Mouse (Mus musculus) spleen, postnatal 36 days (tissue): Measurements from ENCODE around the gene Xrcc2.
"Not testable (repeated sequence)": the region's sequence is repeated elsewhere in the genome, so short reads cannot be mapped to it uniquely, and the experiment has no call there.

Experiments used
- DNase-seq, 2 experiments: peaks; one replicate each; pipeline ENCODE4 v3.0.0; 2022; ENCODE audit warnings: low spot score in 2 of 2, mixed read lengths in 1 of 2

The Xrcc2 gene

DNA sequence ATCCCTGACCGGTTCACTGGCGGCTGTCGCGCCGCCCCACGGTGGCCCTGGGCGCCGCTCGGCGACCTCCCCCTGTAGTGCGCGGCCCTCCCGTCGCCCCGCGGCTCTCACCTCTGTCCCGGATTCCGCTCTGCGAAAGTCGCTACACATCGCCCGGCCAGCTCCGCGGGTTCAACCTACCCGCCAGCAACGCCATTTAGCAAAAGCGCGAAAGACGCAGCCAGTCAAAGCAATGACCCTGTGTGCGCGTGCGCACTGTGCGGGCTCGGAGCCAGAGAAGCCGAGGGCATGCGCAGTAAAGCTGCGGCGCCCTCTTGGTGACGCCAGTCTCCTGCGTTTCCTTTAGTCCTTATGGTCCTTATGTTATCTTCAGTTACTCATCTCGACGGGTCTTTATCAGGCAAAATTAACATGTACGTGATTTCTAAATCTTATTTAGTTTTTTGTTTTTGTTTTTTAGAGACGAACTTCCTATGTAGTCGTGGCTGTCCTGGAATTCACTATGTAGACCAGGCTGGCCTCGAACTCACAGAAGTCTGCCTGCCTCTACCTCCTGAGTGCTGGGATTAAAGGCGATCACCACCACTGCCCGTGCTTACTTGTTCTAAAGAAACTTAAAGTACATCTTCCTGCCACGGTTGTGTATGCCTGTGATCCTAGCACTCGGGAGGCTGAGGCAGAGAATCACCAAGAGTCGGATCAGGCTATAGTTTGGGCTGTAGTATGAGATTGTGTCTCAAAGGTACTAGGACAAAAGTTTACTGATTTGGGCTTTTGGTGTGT lies at the start of gene Xrcc2:
TSS of gene Xrcc2 (minus strand) at position 259 of the 783 bp plus-strand sequence.
- peak; percentile 93 for DNase-seq

DNA sequence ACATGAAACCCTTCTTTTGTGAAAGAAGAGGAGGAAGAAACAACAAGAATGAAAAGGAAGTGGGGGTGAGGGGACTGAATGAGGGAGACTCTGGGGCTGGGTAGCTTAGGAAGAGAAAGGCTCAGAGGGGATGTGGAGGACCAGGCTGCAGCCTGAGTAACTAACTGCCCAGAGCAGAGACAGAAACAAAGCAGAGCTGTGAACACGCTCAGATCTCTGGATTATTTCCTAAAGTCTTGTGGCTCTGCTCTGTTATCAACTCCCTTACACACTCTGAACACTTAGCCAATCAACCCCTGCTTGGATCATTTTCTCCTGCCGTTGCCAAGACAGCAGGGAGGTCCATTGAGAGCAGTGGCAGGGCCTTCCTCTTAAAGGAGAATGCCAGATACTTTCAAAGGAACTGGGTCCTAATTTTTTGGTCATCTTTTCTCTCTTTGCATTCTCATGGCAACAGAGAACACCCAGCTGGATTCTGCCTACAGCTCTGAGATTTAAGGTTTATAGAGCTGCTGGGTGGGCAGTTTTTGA lies 48.7 kb upstream of the Xrcc2 start:
- DNase-seq = no peak

DNA sequence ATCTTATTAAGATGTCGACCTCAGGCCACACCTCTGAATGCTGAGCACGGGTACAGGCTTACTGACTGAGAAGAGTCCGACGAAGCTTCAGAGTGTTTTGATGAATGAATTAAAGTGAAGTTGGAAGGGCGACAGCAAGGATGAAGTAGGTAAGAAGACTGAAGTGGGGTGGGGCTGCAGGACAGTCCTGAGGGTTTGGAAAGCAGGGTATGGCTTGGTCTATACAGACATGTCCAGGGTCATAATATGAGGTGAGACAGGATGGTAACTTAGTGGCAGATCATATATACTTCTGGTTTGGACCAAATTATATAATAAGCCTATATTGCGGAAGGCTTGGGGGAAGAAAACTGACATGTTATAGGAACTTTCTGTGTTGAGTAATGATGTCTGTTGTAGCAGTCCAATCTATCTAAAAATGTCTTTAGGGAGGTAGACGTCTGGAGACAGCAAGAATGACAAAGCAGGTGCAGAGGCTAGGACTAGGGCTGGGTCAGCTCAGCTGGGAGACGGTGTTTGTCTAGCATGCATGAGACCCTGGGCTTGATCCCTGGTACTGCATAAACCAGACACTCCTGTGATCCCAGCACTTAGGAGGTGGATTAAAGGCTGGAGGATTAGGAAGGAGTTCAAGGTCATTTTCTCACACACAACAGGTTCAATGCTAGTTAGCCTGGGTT lies 48.1 kb upstream of the Xrcc2 start:
- no peak for DNase-seq

DNA sequence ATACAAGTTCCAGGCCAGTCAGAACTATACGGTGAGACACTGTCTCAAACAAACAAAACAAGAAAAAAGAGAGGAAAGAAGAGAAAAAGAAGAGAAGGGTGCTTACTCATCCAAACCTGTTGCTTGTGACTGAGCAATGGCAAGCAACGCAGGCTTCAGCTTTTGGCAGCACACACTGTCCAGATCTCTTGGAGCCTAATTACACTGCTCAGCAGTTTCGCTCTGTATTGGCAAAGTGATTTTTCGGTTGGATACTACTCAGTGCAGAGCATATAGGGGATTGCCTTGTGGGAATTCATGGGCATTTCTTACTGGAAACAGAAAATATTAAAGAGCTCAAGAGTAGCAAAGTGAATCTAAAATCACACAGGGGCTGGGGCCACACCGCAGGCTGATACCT lies 47.2 kb upstream of the Xrcc2 start:
- no peak for DNase-seq

DNA sequence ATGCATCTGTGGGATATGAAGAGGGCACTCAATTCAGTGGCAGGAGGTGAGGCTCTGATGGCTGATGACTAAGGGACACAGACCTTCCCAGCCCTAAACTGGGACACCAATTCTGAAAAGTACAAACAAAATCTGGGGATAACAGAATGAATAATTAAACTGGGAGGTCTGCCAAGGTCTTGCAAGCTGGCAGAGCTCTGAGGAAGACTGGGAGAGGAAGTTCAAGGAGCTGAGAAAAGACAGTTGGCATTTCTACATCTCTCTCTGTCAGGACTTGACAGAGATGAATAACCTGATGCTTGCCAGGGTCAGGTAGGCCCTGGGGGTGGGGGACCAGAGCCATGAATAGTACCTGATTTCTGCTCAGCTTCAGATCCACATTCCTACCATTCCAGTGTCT lies 45.9 kb upstream of the Xrcc2 start:
- DNase-seq = no peak

DNA sequence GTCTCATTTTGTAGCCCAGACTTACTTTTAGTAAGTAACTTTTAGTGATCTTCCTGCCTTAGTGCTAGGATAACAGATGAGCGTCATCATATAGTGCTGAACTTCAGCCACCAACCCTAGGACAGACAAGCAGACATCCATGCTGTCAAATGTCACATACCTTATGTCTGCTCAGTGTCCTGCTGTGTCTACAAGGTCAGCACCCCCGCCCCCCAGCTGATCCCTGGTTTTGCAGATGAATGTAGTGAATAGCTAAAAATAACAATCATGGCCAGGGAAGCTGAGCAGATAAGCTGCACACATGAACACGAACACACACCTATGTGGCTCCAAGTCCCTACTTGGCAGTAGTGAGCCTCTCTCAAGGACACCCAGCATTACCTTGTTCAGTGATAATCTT lies 43.0 kb upstream of the Xrcc2 start:
- no peak for DNase-seq

DNA sequence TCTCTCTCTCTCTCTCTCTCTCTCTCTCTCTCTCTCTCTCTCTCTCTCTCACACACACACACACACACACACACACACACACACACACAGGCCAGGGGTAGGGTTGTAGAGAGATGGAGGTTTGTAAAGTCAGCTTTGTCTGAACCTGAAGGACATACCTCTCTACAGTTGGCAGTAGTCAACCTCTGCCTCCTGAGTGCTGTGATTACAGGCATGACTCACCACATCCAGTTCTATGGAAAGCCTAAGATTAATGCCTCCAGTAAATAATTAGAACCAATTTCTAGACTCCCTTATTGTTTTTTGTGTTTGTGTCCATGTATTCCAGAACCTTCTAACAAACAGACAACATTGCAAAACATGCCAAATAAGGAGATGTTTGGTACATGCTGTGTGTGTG lies 42.3 kb upstream of the Xrcc2 start:
- DNase-seq = no peak

DNA sequence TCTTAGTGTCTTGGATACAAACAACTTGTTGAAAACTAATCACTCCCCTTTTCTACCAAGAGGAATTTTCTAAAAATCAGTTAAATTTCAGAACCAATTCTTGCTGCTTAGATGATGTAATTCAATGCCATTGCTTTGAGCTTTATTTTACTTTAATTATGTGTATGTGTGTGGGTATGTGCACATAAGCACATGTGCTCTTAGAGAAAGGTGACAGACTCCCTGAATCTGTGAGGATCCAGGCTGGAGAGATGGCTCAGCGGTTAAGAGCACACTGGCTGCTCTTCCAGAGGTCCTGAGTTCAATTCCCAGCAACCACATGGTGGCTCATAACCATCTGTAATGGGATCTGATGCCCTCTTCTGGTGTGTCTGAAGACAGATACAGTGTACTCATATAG lies 33.3 kb upstream of the Xrcc2 start:
- not testable (repeated sequence) for DNase-seq

DNA sequence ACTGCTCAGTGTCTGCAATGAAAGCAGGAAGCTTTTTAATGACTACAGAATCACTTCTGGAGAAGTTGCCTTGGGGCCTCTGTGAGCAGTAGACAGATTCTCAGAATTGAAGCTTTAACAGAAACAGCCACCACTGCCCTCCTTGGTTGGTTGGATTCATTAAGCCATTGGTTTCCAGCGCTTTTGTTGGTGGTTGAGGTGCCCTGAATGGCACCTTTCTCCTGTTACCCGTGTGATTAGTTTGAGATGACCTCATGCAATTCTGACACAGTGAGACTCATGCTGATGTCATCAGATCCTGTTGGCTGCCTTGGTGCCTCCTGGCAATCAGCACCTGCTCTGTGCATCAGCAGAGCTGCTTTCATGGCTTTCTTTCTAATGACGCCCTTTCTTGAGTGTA lies 32.8 kb upstream of the Xrcc2 start:
- no peak for DNase-seq

DNA sequence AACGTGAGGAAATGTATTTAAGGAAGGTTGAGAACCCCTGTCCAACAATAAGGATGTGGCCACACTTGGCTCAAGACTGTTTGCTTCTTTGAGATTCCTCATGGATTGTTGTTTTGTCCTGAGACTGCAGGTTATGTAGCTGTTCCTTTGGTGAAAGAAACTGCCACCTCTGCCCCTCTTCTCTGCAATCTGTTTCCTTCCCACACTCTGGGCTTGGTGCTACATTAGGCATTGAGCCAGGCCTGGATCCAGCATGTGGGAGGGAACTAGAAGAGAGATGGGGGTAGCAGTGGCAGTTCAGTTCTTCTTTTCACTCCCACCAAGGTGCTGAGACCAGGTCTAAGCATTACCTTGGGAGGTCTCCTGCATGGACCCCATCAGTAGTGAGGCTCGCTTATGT lies 30.2 kb upstream of the Xrcc2 start:
- DNase-seq = no peak

DNA sequence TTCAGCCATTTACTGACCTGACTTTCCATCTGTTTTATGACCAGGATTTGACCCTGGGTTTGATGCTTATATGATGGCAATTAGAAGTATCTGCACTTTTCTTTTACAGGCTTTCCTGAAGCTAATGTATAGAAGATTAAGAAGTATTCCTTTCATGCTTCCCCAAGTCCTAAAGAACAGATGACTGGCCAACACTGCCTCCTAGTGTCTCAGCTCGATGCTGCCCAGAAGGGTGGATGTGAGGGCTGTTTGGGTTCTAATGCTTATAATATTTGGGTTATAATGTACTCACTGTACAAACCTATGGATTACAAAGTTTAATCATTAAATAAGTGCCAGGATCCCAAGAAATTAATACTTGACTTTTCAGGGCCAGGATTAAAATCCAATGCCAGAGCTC lies 28.7 kb upstream of the Xrcc2 start:
- peak in 1 of 2 experiments; percentile 7 for DNase-seq

DNA sequence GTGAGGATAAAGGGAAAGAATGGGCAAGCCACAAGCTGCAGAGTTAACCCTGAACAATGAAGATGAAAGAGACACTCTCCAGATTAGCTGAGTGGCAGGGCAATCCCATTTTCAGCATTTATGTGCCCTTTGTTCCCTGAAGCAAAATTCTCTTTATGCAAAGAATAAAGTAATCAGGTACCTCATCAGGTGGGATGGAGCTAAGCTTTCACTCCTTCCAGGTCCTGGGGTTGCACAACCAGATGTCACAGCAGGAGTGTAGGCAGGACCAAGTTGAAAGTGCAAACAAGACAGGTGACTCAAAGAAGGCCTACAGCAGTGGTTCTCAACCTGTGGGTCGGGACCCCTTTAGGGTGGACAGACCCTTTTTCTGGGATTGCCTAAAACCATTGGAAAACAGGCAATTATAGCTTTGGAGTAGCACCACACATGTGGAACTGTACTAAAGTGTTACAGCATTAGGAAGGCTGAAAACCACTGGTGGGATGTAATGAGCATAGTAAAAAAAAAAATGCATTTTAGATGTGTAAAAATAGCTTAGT lies 18.6 kb upstream of the Xrcc2 start:
- DNase-seq = no peak

DNA sequence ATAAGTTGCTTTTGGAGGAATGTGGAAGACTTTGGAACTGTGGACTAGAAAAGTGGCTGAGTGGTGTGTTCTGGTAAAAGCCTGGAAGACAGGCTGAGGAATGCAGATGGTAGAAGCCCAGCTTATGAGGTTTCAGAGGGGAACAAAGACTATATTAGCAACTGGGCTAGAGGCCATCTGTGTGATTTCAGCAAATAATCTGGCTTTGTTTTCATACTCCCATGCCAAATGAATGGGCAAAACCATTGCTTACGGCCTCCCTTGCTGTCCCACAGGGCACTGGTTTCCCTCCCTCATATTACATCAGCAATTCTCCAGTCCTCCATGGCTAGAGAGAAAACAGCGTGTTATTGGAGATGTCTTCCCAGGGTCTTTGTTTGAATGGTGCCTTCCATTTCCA lies 17.4 kb upstream of the Xrcc2 start:
- no peak for DNase-seq

DNA sequence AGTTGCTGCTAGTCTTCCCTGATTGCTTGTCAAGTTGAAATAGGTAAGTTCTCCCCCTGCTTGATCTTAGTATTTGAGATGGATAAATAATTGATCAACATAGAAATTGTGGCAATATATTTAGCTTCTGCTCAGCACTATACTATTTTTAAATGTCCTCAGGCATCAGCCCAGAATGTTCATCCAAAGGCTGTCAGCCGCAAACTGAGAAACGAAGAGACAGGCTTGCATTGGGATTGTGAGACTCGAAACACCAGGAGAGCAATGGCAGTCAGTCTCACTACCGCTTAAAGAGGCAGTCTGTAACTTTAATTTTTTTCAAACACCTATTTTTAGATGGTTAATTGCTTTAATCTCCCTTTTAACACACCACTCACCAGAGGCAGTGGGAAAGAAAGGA lies 13.8 kb upstream of the Xrcc2 start:
- DNase-seq = no peak

DNA sequence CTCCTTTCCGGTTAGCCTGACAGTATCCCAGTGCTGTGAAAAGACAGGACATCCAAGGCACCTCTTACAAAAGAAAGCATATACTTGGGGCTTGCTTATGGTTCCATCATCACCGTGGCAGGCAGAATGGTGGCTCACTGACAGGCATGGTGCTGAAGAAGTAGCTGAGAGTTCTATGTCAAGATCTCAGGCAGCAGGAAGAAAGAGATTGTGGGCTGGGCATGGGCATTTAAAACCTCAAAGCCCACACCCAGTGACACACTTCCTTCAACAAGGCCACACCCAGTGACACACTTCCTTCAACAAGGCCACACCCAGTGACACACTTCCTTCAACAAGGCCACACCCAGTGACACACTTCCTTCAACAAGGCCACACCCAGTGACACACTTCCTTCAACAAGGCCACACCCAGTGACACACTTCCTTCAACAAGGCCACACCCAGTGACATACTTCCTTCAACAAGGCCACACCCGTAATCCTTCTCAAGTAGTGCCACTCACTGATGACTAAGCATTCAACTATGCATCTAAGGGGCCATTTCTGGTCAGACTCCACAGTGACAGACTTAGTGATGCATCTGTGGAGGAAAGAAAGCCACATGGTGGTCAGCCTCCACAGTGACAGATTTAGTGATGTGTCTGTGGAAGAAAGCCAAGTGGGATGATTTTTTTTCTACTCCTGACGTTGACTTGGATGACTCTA lies 7.5 kb upstream of the Xrcc2 start:
- DNase-seq = not testable (repeated sequence)

DNA sequence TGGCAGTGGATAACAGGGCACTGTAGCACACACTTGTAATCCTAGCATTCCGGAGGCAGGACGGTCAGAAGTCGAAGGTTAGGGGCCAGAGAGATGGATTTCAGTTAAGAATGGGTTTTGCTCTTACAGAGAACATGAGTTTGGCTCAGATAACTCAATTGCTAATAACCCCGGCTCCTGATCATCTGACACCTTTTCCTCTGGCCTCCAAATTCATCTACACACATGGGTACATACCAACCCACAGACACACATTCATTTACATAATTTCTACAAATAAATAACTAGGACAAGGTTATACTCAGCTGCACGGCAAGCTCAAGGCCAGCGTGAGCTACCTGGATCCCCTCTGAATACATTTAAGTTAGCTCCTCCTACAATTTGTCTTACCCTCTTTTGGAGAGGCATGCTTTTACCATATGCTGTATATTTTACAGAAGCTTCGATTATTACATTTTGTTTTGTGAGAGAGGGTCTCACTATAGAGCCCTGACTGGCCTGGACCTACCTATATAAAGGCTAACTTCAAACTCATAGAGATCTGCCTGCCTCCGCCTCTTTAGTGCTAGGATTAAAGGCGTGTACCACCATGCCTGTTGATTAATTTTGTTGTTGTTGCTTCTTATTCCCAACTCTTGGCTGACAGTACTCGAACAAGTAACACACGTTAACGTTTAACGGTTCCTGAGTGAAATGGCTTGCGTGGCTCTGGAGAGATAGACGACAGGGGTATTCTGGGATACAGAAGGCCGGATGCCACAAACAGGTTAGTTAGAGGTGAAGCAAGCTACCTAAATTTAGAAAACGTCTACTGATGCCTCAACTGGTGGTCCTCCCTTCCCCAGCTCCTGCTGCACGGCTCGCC lies 691 bp downstream of the Xrcc2 start:
- DNase-seq = no peak

DNA sequence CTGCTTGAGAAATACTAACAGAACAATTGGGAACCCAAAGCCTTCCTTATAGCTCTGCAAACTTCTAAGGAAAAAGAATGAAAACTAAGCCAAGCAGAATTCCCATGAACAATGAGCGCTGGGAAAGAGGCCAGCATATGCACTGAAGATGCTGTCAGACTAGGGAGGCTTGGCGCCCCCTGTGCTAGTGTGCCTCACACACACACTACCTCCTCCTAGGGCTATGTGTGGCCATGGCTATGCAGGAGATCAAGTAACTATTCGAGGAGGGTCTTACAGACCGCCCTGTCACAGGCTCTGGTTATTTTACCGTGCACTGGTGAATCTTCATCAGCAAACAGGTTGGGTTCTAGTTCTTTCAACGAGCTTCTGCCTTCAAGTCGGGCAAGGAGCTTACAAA lies 7.7 kb downstream of the Xrcc2 start:
- DNase-seq = no peak

DNA sequence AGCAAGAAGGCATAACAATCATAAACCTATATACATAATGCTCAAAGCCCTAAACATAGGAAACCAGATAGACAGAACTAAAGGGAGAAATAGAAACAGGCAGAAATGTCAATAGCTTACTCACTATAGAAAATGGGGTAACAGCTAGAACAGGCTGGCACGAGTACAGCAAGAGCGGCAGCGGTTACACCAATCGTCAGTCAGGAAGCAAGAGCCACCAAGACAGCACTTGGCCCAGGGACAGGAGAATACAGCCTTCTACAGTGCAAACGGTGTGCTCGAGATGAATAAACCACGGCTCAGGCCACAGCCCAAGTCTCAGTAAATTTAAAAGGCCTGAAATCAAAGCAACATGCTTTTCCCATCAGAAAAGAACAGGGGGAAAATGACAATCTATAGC lies 9.4 kb downstream of the Xrcc2 start:
- DNase-seq = no peak

DNA sequence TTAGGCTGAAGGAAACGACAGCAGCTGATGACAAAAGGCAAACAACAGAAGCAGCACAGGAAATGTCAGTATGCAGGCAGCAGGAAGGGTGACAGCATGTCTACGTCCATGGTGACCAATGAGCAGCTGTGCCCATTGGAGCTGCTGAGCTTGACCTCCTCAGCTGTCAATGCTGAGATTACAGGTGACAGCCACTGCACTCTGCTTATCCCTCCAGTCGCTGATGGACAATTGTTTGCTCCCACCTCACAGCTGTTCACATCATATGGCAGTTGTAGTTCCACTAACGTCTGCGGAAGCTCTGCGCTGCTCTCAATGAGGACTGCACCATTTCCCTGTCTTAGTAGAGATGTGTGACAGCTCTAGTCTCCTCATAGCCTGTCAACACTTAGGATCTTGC lies 9.8 kb downstream of the Xrcc2 start:
- no peak for DNase-seq

DNA sequence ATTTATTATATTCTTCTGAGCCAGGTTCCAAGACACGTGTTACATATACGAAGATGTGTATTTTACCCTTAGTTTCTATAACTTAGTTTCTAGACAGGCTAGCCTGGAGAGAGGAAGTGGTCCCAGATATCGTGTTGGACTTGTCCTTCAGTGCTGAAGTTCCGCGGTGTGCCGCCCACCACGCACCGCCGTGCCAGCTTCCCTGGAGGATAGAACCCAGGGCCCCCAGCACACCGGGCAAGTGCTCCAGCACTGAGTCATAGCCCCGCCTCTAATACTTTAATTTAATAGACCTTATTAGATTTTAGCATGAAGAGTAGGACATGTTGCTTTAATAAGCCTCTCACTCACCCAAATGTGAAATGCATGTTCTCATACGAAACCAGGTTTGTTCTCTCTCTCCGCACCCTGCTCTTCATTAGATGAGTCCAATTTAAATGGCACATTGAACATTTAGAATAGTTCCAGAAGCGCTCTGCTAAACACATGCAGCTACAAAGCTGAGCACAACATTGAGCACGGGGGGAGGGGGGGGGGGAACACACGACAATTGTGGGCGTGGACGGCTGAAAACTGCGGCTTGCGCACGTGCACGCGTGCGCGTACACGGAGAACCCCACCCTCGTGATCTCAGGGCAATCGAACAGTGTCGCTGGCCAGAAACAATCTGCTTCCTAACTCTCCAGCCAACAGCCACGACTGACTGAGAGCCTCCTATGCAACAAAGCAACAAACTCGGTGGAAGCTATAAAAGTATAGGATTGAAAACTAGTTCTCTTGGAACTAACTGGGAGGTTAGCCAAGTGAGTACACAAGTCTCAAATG lies 33.7 kb downstream of the Xrcc2 start:
- DNase-seq = no peak
